Mouse (Mus musculus) brain, embryonic 14.5 days (tissue): ENCODE data around the gene Grip1.

Experiments used
- CTCF ChIP-seq: fragments of 200-500 bp; IDR thresholded peaks from 2 replicates; pipeline ENCODE4 v1.5.1; 2012; ENCODE audit warnings: inconsistent platforms, mild to moderate bottlenecking, moderate library complexity, borderline replicate concordance; ENCODE audit not compliant: insufficient read depth, insufficient read length; ENCODE audit errors: extremely low read depth
- POLR2A ChIP-seq: fragments of 200-500 bp; IDR thresholded peaks from 2 replicates; pipeline ENCODE4 v1.6.1; 2012; ENCODE audit warnings: mild to moderate bottlenecking, inconsistent platforms, borderline replicate concordance; ENCODE audit not compliant: poor library complexity, insufficient read depth, insufficient read length, severe bottlenecking; ENCODE audit errors: extremely low read depth

- no peak for TF ChIP-seq CTCF
- no peak for TF ChIP-seq POLR2A
Measured at GRCm38 (mm10) chr10:119495317-119495716, 41.7 kb downstream of the Grip1 start.
